Mouse (Mus musculus): Measurements from ENCODE around the gene Rundc3a.
A peak's percentile ranks its signal among the peaks of the same experiment; 100 is the strongest.

GRCm38 (mm10) chr11:102438212-102439092 is 45.2 kb downstream of the Rundc3a start:
- TF ChIP-seq CTCF (conservative IDR thresholded peaks at IDR 0.05; ENCODE audit: insufficient read depth, insufficient read length, low read depth, low read length): peak; percentile 67
- TF ChIP-seq POLR2A (IDR thresholded peaks at IDR 0.05; ENCODE audit: low read depth, low read length): no peak
